Mouse (Mus musculus) hindbrain, postnatal 0 days (tissue): ENCODE measurements at regions not wholly inside any gene's neighbourhood (a gene's known extent, or its start where the extent isn't known, plus 50 kb on each side); places are given as distances from the start of the nearest gene placed in this dataset.

Experiments used
- ATAC-seq: fragments of 200-750 bp; cut with Nextera tagmentation; 2 replicates; pipeline ENCODE4 v1.8.0; 2017; ENCODE audit warnings: mild to moderate bottlenecking, moderate TSS enrichment, moderate library complexity
- DNase-seq: peaks from one replicate; pipeline ENCODE4 v3.0.0-alpha.2; 2015; ENCODE audit warnings: low spot score
- H3K27ac ChIP-seq: fragments of 300-500 bp; sonication (generic); 2 replicates; pipeline ENCODE4 v1.5.1; 2014; ENCODE audit warnings: mild to moderate bottlenecking
- H3K27me3 ChIP-seq: fragments of 300-500 bp; sonication (generic); 2 replicates; pipeline ENCODE4 v1.6.1; 2014; ENCODE audit warnings: low read length, mixed read lengths; ENCODE audit not compliant: insufficient read depth
- H3K36me3 ChIP-seq: fragments of 300-500 bp; sonication (generic); 2 replicates; pipeline ENCODE4 v1.6.1; 2014; ENCODE audit warnings: low read length, mixed read lengths; ENCODE audit not compliant: insufficient read depth
- H3K4me1 ChIP-seq: fragments of 300-500 bp; sonication (generic); 2 replicates; pipeline ENCODE4 v1.6.1; 2014; ENCODE audit warnings: antibody characterized with exemption, low read length, mixed read lengths; ENCODE audit not compliant: insufficient read depth
- H3K4me2 ChIP-seq: fragments of 300-500 bp; sonication (generic); 2 replicates; pipeline ENCODE4 v1.6.1; 2014; ENCODE audit warnings: low read depth, mild to moderate bottlenecking, low read length, moderate library complexity, mixed read lengths
- H3K4me3 ChIP-seq: fragments of 300-500 bp; sonication (generic); 2 replicates; pipeline ENCODE4 v1.5.1; 2014; ENCODE audit warnings: low read length
- H3K9ac ChIP-seq: fragments of 300-500 bp; sonication (generic); replicated peaks from 2 replicates; pipeline ENCODE4 v1.6.1; 2014; ENCODE audit warnings: mild to moderate bottlenecking, low read length, moderate library complexity, mixed read lengths
- H3K9me3 ChIP-seq: fragments of 300-500 bp; sonication (generic); 2 replicates; pipeline ENCODE4 v1.6.1; 2016; ENCODE audit warnings: low read length, mixed read lengths
- CTCF ChIP-seq: IDR thresholded peaks from 2 replicates; pipeline ENCODE4 v1.5.1; 2016; ENCODE audit warnings: antibody characterized with exemption, control low read depth, low read depth
- WGBS: fragments of 180-500 bp; shearing (Covaris S2); extraction: QIAGEN DNeasy Blood & Tissue Kit; methylation state at CpG from one replicate; pipeline ENCODE4 v1.1.7; 2014; 5-methylcytosine and 5-hydroxymethylcytosine counted together

GRCm38 (mm10) chr1:164552658-164553057, 94.5 kb upstream of the Atp1b1 start:
- WGBS, result 51% methylated on average over 4 of the region's 4 CpGs
- no peaks in the 10 kb centered on the region for H3K4me1 ChIP-seq
- H3K27ac ChIP-seq, result no peak overlapping the region
- DNase-seq, result peak; percentile 45
- no peak for TF ChIP-seq CTCF
- H3K9ac ChIP-seq, result no peak overlapping the region
- no peaks in the 10 kb centered on the region for H3K9me3 ChIP-seq
- H3K4me3 ChIP-seq, result no peak overlapping the region
- H3K36me3 ChIP-seq, result no peaks in the 10 kb centered on the region
- peak; percentile 73; the same call in 1 of the 2 replicates for ATAC-seq
- H3K27me3 ChIP-seq, result no peaks in the 10 kb centered on the region
- H3K4me2 ChIP-seq, result no peak overlapping the region

- H3K36me3 ChIP-seq, result no peaks in the 10 kb centered on the region
- no peak for TF ChIP-seq CTCF
- ATAC-seq (no peak), DNase-seq (no peak)
- H3K27me3 ChIP-seq, result no peaks in the 10 kb centered on the region
- H3K9me3 ChIP-seq, result no peaks in the 10 kb centered on the region
- no peak overlapping the region for H3K4me3 ChIP-seq
- no peak overlapping the region for H3K4me2 ChIP-seq
- H3K9ac ChIP-seq, result no peak overlapping the region
- 73% methylated on average over 2 of the region's 2 CpGs for WGBS
- H3K27ac ChIP-seq, result no peak overlapping the region
- H3K4me1 ChIP-seq, result no peaks in the 10 kb centered on the region
Measured at GRCm38 (mm10) chr1:164551019-164551418, 92.9 kb upstream of the Atp1b1 start.

DNA sequence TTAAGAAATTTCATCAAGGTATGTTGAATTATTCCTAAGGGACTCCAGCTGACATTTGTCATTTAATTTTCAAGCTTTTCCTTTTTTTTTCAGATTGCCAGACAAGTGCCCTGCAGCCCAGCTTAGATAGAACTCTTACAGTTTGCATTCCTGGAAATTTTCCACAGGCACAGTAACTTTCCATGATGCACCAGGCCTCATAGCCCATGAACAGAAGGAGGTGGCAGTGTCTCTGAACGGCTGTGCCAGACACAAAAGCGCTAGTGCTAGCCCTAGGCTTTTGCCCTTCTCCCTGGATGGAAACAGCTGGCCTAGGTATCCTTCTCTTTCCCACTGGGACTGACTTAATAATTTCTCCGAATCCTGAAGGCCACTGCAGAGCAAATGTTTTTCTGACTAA, 92.4 kb upstream of the Atp1b1 start:
- H3K4me1 ChIP-seq, result no peaks in the 10 kb centered on the region
- no peak for TF ChIP-seq CTCF
- no peaks in the 10 kb centered on the region for H3K9me3 ChIP-seq
- no peaks in the 10 kb centered on the region for H3K36me3 ChIP-seq
- 76% methylated on average over 3 of the region's 3 CpGs for WGBS
- H3K27me3 ChIP-seq, result no peaks in the 10 kb centered on the region
- H3K4me2 ChIP-seq, result no peak overlapping the region
- no peak for ATAC-seq
- no peak for DNase-seq
- no peak overlapping the region for H3K27ac ChIP-seq
- H3K9ac ChIP-seq, result no peak overlapping the region
- H3K4me3 ChIP-seq, result no peak overlapping the region

GRCm38 (mm10) chr1:164548071-164548470, 89.9 kb upstream of the Atp1b1 start:
- Histone ChIP-seq H3K27ac (no peak overlapping the region), H3K9me3 (no peaks in the 10 kb centered on the region), H3K4me1 (no peaks in the 10 kb centered on the region), H3K27me3 (no peaks in the 10 kb centered on the region), H3K4me2 (no peak overlapping the region), H3K36me3 (no peaks in the 10 kb centered on the region), H3K4me3 (no peak overlapping the region), H3K9ac (no peak overlapping the region)
- ATAC-seq (no peak), DNase-seq (no peak)
- WGBS, result 72% methylated on average over 8 of the region's 8 CpGs
- TF ChIP-seq CTCF, result no peak

- no peak overlapping the region for H3K4me3 ChIP-seq
- TF ChIP-seq CTCF, result no peak
- no peak for ATAC-seq
- no peaks in the 10 kb centered on the region for H3K36me3 ChIP-seq
- 79% methylated on average over 4 of the region's 4 CpGs for WGBS
- H3K4me1 ChIP-seq, result no peaks in the 10 kb centered on the region
- no peak overlapping the region for H3K27ac ChIP-seq
- H3K9ac ChIP-seq, result no peak overlapping the region
- DNase-seq, result no peak
- no peaks in the 10 kb centered on the region for H3K9me3 ChIP-seq
- H3K27me3 ChIP-seq, result no peaks in the 10 kb centered on the region
- no peak overlapping the region for H3K4me2 ChIP-seq
Measured at GRCm38 (mm10) chr1:164545843-164546242, 87.7 kb upstream of the Atp1b1 start.

DNA sequence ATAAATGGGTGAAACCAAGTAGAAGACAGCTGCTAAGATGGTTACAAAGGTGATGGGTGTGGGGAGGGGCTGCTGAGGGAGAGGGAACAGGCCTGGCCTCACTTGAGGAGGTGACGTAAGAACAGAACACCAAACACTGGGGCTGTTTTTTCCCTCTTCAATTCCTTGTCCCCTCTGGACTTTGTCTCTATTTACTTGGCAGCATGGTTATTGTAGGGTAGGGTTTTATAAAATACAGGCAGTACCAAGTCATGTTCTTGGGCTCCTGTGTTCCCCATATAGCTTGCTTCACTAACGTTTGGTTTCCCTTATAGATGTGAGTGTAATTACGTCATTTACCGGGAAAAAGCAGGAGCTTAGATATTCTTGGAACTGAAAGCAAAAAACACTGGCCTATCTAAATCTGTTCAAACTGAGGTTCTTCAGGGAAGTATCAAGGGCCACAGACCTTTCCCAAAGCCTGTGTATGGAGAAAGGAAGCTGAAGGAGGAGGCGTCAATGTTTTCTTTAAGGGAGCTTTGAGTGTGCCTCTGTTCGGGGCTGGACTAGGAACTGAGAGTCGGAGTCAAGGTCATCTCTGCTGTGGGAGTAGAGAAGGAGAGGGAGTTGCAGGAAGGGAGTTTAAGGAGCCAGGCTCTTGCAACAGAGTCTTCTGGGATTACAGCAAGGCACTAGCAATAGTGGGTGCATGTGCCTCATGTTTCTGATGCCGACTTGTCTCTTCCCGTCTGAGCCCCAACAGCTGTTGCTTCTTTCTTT, 85.1 kb upstream of the Atp1b1 start:
- no peaks in the 10 kb centered on the region for H3K4me1 ChIP-seq
- 78% methylated on average over 9 of the region's 9 CpGs for WGBS
- no peak for TF ChIP-seq CTCF
- H3K27ac ChIP-seq, result no peak overlapping the region
- no peaks in the 10 kb centered on the region for H3K9me3 ChIP-seq
- no peaks in the 10 kb centered on the region for H3K27me3 ChIP-seq
- no peak for DNase-seq
- H3K4me3 ChIP-seq, result no peak overlapping the region
- H3K36me3 ChIP-seq, result no peaks in the 10 kb centered on the region
- H3K4me2 ChIP-seq, result no peak overlapping the region
- no peak overlapping the region for H3K9ac ChIP-seq
- no peak for ATAC-seq

DNA sequence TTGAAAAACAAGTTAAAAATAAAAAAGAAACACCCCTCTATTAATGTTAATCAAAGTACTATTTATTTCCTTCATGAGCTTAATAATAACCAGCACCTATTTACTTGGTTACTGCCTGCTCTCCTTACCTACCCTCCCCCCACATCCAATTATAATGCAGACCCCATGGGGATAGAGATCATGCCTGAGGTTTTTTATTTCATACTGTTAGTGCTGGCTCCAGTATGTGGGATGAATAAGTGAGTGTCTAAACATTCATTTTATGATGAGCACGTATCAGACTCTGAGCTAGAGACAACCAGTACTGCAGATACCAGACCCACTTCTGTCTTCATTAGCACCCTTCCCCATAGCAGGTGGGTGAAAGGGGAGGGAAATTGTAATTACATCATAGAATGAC, 83.6 kb upstream of the Atp1b1 start:
- Histone ChIP-seq H3K27me3 (no peaks in the 10 kb centered on the region), H3K4me3 (no peak overlapping the region), H3K4me1 (no peaks in the 10 kb centered on the region), H3K27ac (no peak overlapping the region), H3K9me3 (no peaks in the 10 kb centered on the region), H3K9ac (no peak overlapping the region), H3K4me2 (no peak overlapping the region), H3K36me3 (no peaks in the 10 kb centered on the region)
- no peak for TF ChIP-seq CTCF
- 81% methylated on average over 1 of the region's 1 CpGs for WGBS
- ATAC-seq (0 out of 2 replicates have a peak, but pooled peaks have one; percentile 40), DNase-seq (no peak)
